Mouse (Mus musculus): ENCODE measurements at regions not wholly inside any gene's neighbourhood (a gene's known extent, or its start where the extent isn't known, plus 50 kb on each side); places are given as distances from the start of the nearest gene placed in this dataset.

DNA sequence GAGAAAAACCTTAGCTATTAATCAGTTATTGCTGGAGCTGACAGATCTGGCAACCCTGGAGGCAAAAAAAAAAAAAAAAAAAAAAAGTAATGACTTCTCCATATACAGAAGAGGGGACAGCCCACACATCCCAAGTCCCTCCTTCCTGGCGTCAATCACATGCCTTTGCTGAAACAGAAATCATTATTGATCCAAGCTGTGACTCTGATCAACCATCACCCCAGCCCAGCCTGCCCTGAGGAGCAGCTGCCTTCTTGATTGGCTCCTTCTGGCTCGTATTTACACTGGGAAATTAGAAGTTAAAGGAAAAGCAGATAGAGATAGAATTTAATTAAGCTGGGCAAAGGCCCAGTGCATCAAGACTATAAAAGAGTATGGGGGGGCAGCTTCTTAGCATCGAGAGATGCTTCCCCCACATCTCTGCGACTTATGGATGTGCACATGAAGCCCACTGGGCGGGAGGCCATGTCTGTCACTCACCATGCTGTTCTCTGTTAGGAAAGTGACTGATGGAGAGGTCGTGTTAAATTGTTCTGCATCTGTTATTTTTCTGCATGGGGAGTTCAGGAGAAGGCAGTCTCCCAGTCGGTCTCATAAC, 90.3 kb downstream of the Pttg1 start:
- TF ChIP-seq POLR2A (IDR thresholded peaks at IDR 0.05; ENCODE audit: insufficient read length, low read depth) (no peak), USF1 (IDR thresholded peaks at IDR 0.05; ENCODE audit: low read depth) (no peak), E2F4 (IDR thresholded peaks at IDR 0.05; ENCODE audit: insufficient read depth) (no peak), CEBPB (IDR thresholded peaks at IDR 0.05; ENCODE audit: insufficient read depth, poor library complexity, severe bottlenecking) (no peak), MYOG (IDR thresholded peaks at IDR 0.05; ENCODE audit: control insufficient read depth in 1 of 3, insufficient read depth in 1 of 3, insufficient read length in 2 of 3, low read depth in 2 of 3) (no peak), MAX (IDR thresholded peaks at IDR 0.05; ENCODE audit: low read depth) (no peak), MYOD1 (IDR thresholded peaks at IDR 0.05; ENCODE audit: control insufficient read depth in 1 of 3, insufficient read length in 2 of 3, low read depth in 2 of 3) (no peak), POLR2AphosphoS2 (IDR thresholded peaks at IDR 0.05; ENCODE audit: insufficient read length, low read depth) (no peak), TCF12 (IDR thresholded peaks at IDR 0.05; ENCODE audit: insufficient read depth, poor library complexity, severe bottlenecking) (no peak), SRF (IDR thresholded peaks at IDR 0.05; ENCODE audit: control insufficient read depth, insufficient read length, low read depth) (no peak)
